Mouse (Mus musculus) embryonic fibroblast, embryonic 13.5 days (primary cell): Measurements from ENCODE around the gene Mat1a. TPM values are rescaled to one million over a fixed set of nuclear protein-coding genes. Genes with fewer than 3 reads are reported as not detected.

Source experiments
- H3K27ac ChIP-seq: 2 replicates; pipeline ENCODE4 v1.5.1; 2012; ENCODE audit warnings: low read length, control low read depth, inconsistent platforms; ENCODE audit not compliant: insufficient read depth
- H3K4me1 ChIP-seq: 2 replicates; pipeline ENCODE4 v1.6.1; 2011; ENCODE audit warnings: low read length; ENCODE audit not compliant: control insufficient read depth, insufficient read depth
- H3K4me3 ChIP-seq: 2 replicates; pipeline ENCODE4 v1.5.1; 2011; ENCODE audit warnings: mild to moderate bottlenecking, control low read depth, low read length; ENCODE audit not compliant: insufficient read depth
- CTCF ChIP-seq: IDR thresholded peaks from 2 replicates; pipeline ENCODE4 v1.5.1; 2011; ENCODE audit warnings: mild to moderate bottlenecking, control low read depth, low read length, moderate library complexity, borderline replicate concordance; ENCODE audit not compliant: insufficient read depth
- POLR2A ChIP-seq: IDR thresholded peaks from 2 replicates; pipeline ENCODE4 v1.6.1; 2011; ENCODE audit warnings: low read depth, mild to moderate bottlenecking, control low read depth, low read length, moderate library complexity
- polyA plus RNA-seq: library from polyadenylated mRNA; stranded (reverse); fragments of >200 nt; gene quantifications from 2 replicates; pipeline ENCODE4 v1.2.4, GENCODE M21; 2011; ENCODE audit warnings: low read depth; ENCODE audit not compliant: missing spikeins, insufficient read length

Gene Mat1a
- polyA plus RNA-seq, 1 experiment, result not detected

DNA sequence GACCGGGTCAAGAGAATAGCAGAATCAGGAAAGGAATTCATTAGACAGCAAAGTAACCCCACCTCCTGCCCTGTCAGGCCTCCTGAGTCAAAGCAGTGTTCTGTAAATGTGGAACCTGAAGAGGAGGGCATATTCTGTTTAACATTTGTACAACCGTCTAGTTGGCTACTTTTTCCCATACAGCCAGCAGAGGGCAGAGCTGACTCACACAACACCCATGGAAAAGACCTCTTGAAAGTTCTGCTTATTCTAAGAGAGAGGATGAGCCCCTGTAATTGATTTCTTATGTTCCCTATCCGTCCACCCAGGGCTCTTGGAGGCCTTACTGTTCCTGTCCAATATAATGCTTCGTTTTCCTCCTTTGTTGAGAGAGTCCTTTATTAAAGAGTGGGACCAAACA lies 23.2 kb downstream of the Mat1a start:
- H3K27ac ChIP-seq, result no peak overlapping the region
- no peaks in the 10 kb centered on the region for H3K4me1 ChIP-seq
- no peak overlapping the region for H3K4me3 ChIP-seq
- TF ChIP-seq POLR2A (no peak), CTCF (no peak)

- Histone ChIP-seq H3K27ac (no peak within 1 kb of the TSS), H3K4me3 (no peak within 1 kb of the TSS), H3K4me1 (no peaks in the 10 kb centered on the region)
- TF ChIP-seq CTCF, result no peak
- TF ChIP-seq POLR2A, result no peak
These were observed 26.7 kb downstream of the Mat1a start, which contains the start of gene Sftpa1 for GRCm38 (mm10) chr14:41131540-41131939. Sftpa1 (plus strand) TSS chr14:41131782.

DNA sequence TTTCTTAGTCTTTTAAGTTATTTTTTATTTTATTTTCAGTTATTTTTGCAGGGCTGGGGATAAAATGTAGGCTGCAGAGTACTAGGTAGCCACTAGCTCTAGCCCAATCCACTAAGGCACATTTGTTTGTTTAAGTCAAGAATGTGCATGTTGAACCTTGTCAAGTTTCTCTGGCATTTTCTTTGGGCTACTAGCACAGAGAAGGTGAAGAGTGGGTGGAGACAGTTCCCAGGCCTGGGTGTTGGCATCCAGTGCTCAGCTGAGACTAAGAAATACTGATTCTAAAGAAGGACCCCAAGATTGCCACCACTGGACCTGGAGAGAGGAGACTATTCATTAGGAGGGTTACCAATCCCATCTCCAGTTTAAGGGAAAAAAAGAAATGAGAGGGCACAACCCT lies 32.2 kb downstream of the Mat1a start:
- TF ChIP-seq CTCF (no peak), POLR2A (no peak)
- Histone ChIP-seq H3K27ac (no peak overlapping the region), H3K4me3 (no peak overlapping the region), H3K4me1 (no peaks in the 10 kb centered on the region)

DNA sequence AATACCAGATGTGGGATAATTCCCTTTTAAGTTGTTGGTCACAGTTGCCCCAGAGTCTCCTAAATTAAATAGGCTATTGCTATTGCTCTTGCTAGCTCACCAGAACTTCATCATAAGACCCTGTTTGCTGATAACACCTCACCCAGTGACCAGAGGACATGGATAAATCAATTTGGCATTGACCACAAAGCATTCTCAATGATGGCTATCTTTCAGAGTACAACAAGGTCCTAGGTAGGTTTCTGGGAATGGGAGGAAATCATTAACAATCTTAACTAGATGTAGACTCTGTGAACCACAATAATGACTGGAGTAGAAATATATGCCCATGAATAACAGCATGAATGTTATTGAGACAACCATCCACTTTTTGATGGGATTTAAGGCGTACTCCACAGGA lies 35.9 kb downstream of the Mat1a start:
- Histone ChIP-seq H3K4me3 (no peak overlapping the region), H3K27ac (no peak overlapping the region), H3K4me1 (no peaks in the 10 kb centered on the region)
- TF ChIP-seq CTCF (no peak), POLR2A (no peak)

GRCm38 (mm10) chr14:41146035-41146434 lies 41.2 kb downstream of the Mat1a start:
- Histone ChIP-seq H3K4me3 (no peak overlapping the region), H3K4me1 (no peaks in the 10 kb centered on the region), H3K27ac (no peak overlapping the region)
- TF ChIP-seq CTCF (no peak), POLR2A (no peak)

DNA sequence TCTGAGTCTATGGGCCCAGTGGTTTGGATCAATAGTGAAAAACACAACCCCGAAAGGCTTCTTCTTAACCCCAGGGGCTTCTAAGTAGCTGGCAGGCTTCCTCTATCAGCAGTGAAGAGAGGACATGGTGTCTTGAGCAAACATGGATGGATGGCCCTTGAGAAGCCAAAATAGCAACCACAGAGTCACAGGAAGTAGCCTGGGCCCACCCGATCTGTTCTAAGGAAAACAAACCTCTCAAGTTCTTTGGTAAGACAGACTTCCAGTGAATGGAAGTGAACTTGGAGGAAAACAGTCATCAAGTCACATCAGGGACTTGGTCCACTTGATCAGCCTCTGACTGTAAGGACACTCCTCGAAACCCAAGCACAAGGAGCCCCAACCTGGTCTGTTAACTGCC lies 42.1 kb downstream of the Mat1a start:
- no peak for TF ChIP-seq CTCF
- no peak for TF ChIP-seq POLR2A
- Histone ChIP-seq H3K4me3 (no peak overlapping the region), H3K27ac (no peak overlapping the region), H3K4me1 (no peaks in the 10 kb centered on the region)

DNA sequence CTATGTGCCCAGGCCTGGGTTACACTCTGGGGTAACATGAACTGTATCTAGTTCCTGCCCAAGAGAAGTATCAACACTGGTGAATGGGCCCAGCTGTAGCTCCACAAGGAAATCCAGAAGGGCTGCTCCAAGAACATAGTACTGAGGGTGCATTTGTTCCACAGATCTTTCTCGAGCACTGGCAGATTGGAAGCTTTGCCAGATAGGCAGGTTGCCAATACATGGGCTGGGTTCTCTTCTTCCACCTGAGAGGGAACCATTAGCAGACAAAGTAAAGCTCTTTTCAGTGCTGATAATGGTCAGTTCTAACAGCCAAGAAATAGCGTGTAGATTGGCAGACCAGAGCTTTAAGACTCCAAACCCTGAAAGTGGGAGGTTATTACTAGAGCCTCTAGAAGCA lies 42.5 kb downstream of the Mat1a start:
- Histone ChIP-seq H3K4me3 (no peak overlapping the region), H3K4me1 (no peaks in the 10 kb centered on the region), H3K27ac (no peak overlapping the region)
- TF ChIP-seq POLR2A (no peak), CTCF (no peak)

DNA sequence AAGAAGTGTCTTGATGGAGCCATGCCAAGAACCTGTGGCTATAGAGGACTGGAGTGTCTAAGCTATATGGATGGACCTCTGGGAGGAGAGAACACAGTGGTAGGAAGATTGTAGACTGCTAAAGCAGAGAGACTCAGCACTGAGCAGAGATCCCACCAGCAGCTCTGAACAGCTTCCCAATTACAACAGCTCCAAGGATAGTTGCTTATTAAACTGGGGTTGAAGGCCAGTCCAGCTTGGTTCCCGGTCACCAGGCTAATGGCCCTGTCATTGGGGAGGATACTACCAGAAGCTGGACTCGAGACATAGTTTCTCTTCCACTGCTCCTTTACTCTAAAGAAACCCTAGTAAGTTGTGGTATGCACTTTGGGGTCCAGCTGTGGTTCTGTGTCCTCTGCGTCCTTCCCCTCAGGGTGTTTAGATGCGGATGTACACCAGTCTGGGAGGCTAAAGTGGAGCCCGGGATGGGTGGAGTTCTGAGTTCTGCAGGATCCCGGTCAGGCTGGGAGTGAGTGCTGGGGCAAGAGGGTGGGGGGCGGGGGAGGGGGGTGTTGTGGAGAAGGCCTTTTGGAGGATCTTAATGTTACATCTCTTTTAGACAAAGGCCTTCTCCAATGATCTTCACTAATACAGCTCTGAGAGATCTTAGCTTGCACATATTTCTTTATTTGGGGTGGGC lies 46.5 kb downstream of the Mat1a start, which contains the start of gene Mbl1:
TSS of gene Mbl1 (plus strand) at position 239 of the 679 bp plus-strand sequence.
- no peak within 1 kb of the TSS for H3K27ac ChIP-seq
- TF ChIP-seq CTCF (no peak), POLR2A (no peak)
- H3K4me3 ChIP-seq, result no peak within 1 kb of the TSS
- H3K4me1 ChIP-seq, result no peaks in the 10 kb centered on the region

DNA sequence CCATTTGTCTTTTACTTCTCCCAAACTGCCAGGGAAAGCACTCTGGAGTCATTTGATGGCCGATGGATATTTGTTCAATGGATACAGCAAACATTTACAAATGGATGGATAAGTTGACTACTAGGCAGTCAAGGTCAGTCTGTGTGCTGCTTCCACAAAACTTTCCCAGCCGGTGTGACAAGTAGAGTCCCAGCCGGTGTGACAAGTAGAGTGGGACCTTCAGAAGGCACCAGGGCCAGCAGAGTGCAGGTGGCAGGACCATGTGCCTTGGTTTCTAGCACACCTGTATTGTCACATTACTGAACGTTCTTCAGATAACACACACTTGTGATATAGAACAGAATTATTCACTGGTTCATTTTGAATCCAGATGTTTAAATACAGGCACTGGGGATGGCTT lies 55.2 kb downstream of the Mat1a start:
- no peak for TF ChIP-seq POLR2A
- no peak for TF ChIP-seq CTCF
- no peak overlapping the region for H3K4me3 ChIP-seq
- no peak overlapping the region for H3K27ac ChIP-seq
- H3K4me1 ChIP-seq, result no peaks in the 10 kb centered on the region

GRCm38 (mm10) chr14:41160743-41161142 lies 55.9 kb downstream of the Mat1a start:
- no peaks in the 10 kb centered on the region for H3K4me1 ChIP-seq

More at GRCm38 (mm10) chr14:41160743-41161142, 55.9 kb downstream of the Mat1a start:
- Histone ChIP-seq H3K27ac (no peak overlapping the region), H3K4me3 (no peak overlapping the region)
- TF ChIP-seq POLR2A (no peak), CTCF (no peak)
